Mouse (Mus musculus) kidney, postnatal 36 days (tissue): ENCODE data around the gene Osbp2.

ENCODE experiments used
- DNase-seq, 2 experiments: peaks; one replicate each; pipeline ENCODE4 v3.0.0; 2021 to 2022; ENCODE audit warnings: mixed read lengths in 2 of 2

Gene Osbp2

GRCm38 (mm10) chr11:3860361-3860760 lies 3.3 kb downstream of the Osbp2 start:
- DNase-seq, result no peak

DNA sequence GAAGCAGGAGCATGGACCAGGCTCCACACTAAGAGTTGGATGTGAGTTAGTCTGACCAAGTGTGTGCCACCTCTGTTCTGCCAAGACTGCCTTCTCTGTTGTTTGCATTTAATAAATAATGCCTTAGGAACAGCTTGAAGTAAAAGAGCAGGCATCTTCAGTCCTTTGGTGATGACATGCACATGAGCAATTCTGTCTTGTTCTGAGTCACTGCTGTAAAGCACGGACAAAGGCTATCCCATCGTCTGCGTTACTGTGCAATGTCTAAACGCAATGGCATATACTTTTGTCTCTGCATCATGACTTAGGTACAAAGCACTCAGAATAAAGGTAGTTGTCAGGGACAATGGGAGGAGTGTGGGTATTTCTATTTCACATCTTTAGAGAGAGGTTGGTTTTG lies 3.9 kb downstream of the Osbp2 start:
- DNase-seq, result no peak

DNA sequence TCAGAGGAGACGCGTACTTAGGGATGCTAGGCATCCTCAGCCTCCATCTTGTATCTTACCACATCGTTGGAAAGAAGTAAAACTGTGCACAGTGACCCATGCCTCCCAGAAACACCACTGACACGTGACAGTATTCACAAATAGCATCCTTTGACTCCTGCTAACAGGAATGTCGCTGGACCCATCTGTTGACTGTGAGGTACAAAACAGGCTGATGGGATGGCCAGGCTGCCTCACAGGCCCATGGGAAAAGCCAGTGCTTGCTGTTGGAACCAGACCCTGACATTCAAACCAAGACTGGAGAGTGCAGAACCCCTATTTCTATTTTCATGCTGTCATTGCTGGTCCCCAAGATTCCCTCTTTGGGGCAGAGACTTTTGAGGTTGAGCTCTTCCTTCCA lies 5.8 kb downstream of the Osbp2 start:
- DNase-seq, result no peak

DNA sequence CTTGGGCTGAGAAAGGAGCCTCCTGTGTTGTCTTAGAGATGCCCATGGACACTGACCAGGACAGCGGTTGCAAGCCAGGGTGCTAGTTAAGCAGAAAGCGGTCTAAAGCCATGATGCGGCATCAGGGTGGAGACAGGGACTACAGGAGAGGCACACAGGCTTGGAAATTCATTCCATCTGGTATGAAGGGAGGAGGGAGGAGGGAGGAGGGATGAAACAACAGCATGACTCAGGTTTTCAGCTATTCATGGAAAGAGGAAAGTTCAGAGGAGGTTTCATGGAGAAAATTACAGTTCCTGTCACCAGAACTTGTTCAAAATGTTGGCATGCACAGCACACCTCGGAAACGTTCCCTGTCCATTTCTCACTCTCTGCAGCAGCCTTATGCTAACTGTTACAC lies 7.9 kb downstream of the Osbp2 start:
- DNase-seq, result no peak

GRCm38 (mm10) chr11:3854156-3854555 lies 9.5 kb downstream of the Osbp2 start:
- DNase-seq, result no peak

- no peak for DNase-seq
These were observed 10.1 kb downstream of the Osbp2 start for GRCm38 (mm10) chr11:3853481-3854034.

DNA sequence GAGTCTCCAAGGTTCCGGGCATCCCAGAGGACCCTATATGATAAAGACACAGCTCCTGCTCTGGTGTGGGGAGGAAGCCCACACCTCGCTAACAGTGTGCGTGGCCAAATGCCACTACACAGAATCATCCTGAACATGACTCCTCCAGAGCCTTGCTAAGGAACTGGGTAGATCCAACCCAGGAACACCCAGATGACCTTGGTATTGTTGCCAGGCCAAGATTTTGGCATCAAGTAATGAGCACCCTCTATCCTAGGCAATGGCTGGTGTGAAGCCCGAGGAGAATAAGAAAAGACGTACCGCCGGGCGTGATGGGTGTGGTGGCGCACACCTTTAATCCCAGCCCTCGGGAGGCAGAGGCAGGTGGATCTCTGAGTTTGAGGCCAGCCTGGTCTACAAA lies 10.7 kb downstream of the Osbp2 start:
- no peak for DNase-seq

- DNase-seq, result no peak
These were observed 11.8 kb downstream of the Osbp2 start for GRCm38 (mm10) chr11:3851872-3852271.

GRCm38 (mm10) chr11:3850746-3851277 lies 12.9 kb downstream of the Osbp2 start:
- no peak for DNase-seq

DNA sequence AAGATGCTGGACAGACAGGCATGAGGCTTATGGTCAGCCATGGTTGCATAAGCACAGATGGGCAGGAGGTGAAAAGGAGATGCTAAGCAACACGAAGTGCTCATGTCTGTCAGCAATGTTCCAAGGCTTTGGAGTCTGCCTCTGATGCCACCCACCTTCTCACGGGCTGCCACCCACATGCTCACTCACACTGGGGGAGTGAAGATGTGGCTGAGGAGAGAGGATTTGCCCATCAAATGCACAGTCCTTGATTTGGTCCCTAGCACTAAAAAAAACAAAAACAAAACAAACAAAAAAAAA lies 13.4 kb downstream of the Osbp2 start:
- no peak for DNase-seq

- DNase-seq, result no peak
These were observed 14.0 kb downstream of the Osbp2 start for GRCm38 (mm10) chr11:3849469-3850314.

DNA sequence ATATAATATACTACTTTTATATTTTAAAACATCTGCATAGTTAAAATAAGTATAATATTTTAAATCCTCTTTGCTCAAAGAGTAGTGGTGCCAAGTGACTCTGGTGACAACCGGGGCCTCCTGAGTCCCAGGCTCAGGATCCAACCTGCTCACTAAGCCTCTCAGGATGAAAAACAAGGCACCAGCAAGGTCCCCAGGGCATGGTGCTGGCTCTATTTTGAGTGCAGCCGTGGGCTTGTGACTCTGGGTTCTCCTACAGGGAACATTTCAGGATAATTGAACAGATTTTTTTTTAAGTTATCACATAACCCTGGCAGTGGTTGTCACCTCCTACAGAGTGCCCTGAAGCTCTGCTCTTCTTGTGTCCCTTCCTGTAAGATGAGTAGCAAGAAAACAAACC lies 17.4 kb downstream of the Osbp2 start:
- no peak for DNase-seq

- no peak for DNase-seq
These were observed 19.6 kb downstream of the Osbp2 start for GRCm38 (mm10) chr11:3843943-3844734.

DNA sequence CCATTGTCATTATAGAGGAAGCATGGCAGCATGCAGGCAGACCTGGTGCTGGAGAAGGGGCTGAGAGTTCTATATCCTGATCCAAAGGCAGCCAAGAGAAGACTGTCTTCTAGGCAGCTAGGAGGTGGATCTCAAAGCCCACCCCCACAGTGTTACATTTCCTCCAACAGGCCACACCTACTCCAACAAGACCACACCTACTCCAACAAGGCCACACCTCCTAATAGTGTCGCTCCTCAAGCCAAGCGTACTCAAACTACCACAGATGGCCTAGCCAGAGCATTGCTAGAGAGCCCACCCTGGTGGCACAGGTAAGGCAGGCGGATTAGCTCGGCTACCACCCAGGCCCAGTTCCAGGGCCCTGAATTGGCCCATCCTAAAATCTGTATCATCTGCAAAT lies 28.4 kb downstream of the Osbp2 start:
- no peak for DNase-seq

GRCm38 (mm10) chr11:3834421-3835098 lies 29.1 kb downstream of the Osbp2 start:
- DNase-seq, result peak; percentile 63 to 80

DNA sequence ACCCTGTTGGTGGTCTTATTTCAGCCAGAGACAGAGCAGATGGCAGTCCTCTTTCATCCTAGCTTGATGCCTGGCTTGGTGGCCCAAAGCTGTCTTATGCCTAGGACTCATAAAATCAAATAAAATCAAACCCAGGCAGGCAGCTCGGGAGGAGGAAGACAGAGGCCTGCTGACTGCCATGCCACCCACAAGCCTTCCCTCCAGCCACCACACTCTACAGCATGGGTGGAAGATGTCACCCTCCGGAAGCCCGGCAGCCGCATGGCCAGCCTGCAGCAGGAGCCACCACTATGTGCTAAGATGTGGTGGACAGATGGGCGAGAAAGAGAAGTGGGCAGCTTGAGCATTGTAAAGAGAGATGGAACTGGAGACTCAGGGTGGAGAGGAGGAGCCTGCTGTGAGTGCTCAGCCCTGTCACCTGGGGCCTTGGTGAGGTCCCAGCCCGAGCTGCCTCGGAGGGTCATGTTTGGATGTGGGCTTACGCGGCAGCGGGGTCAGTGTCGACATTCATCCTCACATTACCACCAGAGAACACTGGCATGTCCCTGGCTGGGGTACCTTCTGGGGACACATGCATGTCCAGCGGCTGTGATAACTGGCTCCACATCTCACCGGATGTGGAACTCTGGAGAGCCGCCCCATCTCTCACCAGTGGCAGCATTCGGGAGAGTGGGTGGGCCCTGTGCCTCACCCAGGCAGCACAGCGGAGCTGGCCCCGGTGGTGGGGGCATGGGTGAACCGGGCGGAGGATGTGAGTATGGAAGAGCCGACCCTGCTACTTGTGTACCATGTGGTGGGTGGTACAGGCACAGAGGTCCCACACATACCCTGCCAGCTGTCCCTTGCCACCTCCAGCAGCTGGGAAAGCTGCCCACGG lies 29.9 kb downstream of the Osbp2 start:
- DNase-seq, result no peak

DNA sequence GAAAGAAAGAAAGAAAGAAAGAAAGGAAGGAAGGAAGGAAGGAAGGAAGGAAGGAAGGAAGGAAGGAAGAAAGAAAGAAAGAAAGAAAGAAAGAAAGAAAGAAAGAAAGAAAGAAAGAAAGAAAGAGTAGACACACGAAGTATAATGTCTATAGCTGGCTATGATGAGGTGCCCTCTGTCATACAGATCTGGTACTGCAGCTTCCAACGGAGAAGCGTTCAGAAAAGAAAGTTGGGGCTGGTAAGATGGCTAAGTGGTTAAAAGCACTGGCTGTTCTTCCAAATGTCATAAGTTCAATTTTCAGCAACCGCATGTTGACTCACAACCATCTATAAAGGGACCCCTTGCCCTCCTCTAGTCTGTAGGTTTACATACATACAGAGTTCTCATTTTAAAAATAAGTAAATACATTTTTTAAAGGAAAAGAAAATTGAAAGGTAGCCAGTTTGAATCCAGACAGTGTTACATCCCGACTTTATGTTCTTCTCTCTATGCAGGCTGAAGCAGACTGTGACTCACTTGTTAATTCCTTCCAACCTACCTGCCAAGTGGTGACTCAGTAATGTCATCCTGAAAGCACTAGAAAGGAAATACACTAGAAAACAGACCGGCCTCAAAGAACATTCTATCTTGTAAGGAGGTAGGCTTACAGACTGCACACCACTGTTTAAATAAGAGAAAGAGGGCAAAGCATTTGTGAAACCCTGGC lies 31.4 kb downstream of the Osbp2 start:
- peak; percentile 37 to 83 for DNase-seq

GRCm38 (mm10) chr11:3829736-3830135 lies 34.0 kb downstream of the Osbp2 start:
- DNase-seq, result peak in 1 of 2 experiments; percentile 19

- no peak for DNase-seq
These were observed 39.6 kb downstream of the Osbp2 start for GRCm38 (mm10) chr11:3824138-3824537.

DNA sequence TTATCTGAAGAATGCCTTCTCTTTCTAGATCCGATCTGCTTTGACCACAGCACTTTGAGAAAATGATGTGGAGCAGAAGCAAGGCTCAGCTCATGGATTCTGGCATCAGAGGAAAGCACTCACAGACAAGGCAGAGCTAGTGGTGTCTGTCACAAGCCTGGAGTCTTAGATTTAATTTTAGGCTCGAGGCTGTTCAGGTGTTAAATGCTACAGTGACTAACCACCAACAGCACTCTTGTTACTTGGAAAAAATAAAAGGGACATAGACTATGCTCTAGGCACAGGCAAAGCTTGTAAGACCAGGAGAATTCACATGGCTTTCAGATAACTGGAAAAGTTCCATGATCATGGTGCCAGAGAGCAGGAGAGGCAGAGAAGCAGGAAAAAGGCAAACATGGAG lies 40.3 kb downstream of the Osbp2 start:
- DNase-seq, result no peak

GRCm38 (mm10) chr11:3817986-3818758 lies 45.5 kb downstream of the Osbp2 start:
- DNase-seq, result no peak
